In genomic region chr6:136861020-136861419, GRCm38 (mm10) we compare ENCODE assay signal across 8 mouse cellular contexts. TPM values are rescaled to one million over a fixed set of nuclear protein-coding genes. Genes with fewer than 3 reads are reported as not detected.
DNase-seq lines count a peak whose midpoint lies in the region; ATAC-seq and TF ChIP-seq lines count a peak whose summit lies in the region.

No protein-coding gene starts in this region.

- no peaks in the 10 kb centered on the region for H3K36me3 ChIP-seq in neural tube, embryonic 11.5 days (ENCODE audit: control insufficient read depth, insufficient read depth, low read length)
- no peaks in the 10 kb centered on the region for H3K36me3 ChIP-seq in forebrain, embryonic 13.5 days (ENCODE audit: poor library complexity, severe bottlenecking)
- no peaks in the 10 kb centered on the region for H3K36me3 ChIP-seq in intestine, embryonic 16.5 days (ENCODE audit: control insufficient read depth, insufficient read depth, low read length)
- H3K36me3 ChIP-seq in midbrain, embryonic 13.5 days, result no peaks in the 10 kb centered on the region

- peak in 1 of 2 experiments; percentile 17 for DNase-seq in cerebellum, adult 2 months
- DNase-seq in cerebellum, postnatal 4 days (ENCODE audit: low spot score in 2 of 2), result no peak
- DNase-seq in neural tube, embryonic 11.5 days (ENCODE audit: low spot score), result peak; percentile 28
- DNase-seq in neural tube, embryonic 10.5 days (ENCODE audit: extremely low spot score, low spot score), result no peak
- DNase-seq in ovary, adult 18-20 months (ENCODE audit: low spot score), result no peak

- H3K9me3 ChIP-seq in neural tube, embryonic 11.5 days (ENCODE audit: control insufficient read depth, low read length), result no peaks in the 10 kb centered on the region
- H3K9me3 ChIP-seq in forebrain, embryonic 13.5 days (replicated peaks), result no peaks in the 10 kb centered on the region
- H3K9me3 ChIP-seq in intestine, embryonic 16.5 days (ENCODE audit: control insufficient read depth, low read length), result no peaks in the 10 kb centered on the region
- H3K9me3 ChIP-seq in midbrain, embryonic 13.5 days, result no peaks in the 10 kb centered on the region

- ATAC-seq in neural tube, embryonic 11.5 days (ENCODE audit: insufficient read depth, low FRiP score, low TSS enrichment), result 0 out of 2 replicates have a peak, but pooled peaks have one; percentile 20
- ATAC-seq in forebrain, embryonic 13.5 days, result peak; percentile 63
- ATAC-seq in intestine, embryonic 16.5 days, result 0 out of 2 replicates have a peak, but pooled peaks have one; percentile 27
- peak; percentile 63 for ATAC-seq in midbrain, embryonic 13.5 days

- H3K4me1 ChIP-seq in cerebellum, adult 2 months (ENCODE audit: control insufficient read depth, insufficient read depth, low read length), result no peaks in the 10 kb centered on the region
- H3K4me1 ChIP-seq in neural tube, embryonic 11.5 days (ENCODE audit: control insufficient read depth, insufficient read depth, low read length), result no peaks in the 10 kb centered on the region
- no peaks in the 10 kb centered on the region for H3K4me1 ChIP-seq in forebrain, embryonic 13.5 days
- peaks cover 15% of the 10 kb centered on the region for H3K4me1 ChIP-seq in intestine, embryonic 16.5 days (ENCODE audit: control insufficient read depth, insufficient read depth, low read length)
- 0 out of 2 replicates have a peak, but pooled peaks cover 3% of the 10 kb centered on the region for H3K4me1 ChIP-seq in midbrain, embryonic 13.5 days (replicated peaks)

- H3K9ac ChIP-seq in neural tube, embryonic 11.5 days (ENCODE audit: low read length), result no peak overlapping the region
- no peak overlapping the region for H3K9ac ChIP-seq in forebrain, embryonic 13.5 days
- H3K9ac ChIP-seq in intestine, embryonic 16.5 days (ENCODE audit: low read depth, low read length), result no peak overlapping the region
- H3K9ac ChIP-seq in midbrain, embryonic 13.5 days (replicated peaks), result no peak overlapping the region

- no peak for TF ChIP-seq POLR2A in cerebellum, adult 2 months (IDR thresholded peaks at IDR 0.05; ENCODE audit: borderline replicate concordance, insufficient read depth, low read length)

- H3K4me2 ChIP-seq in neural tube, embryonic 11.5 days (ENCODE audit: low read depth), result no peak overlapping the region
- H3K4me2 ChIP-seq in forebrain, embryonic 13.5 days, result no peak overlapping the region
- no peak overlapping the region for H3K4me2 ChIP-seq in intestine, embryonic 16.5 days (ENCODE audit: low read depth, low read length)
- no peak overlapping the region for H3K4me2 ChIP-seq in midbrain, embryonic 13.5 days (replicated peaks)

- 36% methylated on average over 9 of the region's 9 CpGs for WGBS in cerebellum, adult 2 months
- WGBS in neural tube, embryonic 11.5 days, result 52% methylated on average over 9 of the region's 9 CpGs
- WGBS in forebrain, embryonic 13.5 days, result 50% methylated on average over 9 of the region's 9 CpGs
- WGBS in intestine, embryonic 16.5 days, result 47% methylated on average over 9 of the region's 9 CpGs
- WGBS in midbrain, embryonic 13.5 days, result 50% methylated on average over 9 of the region's 9 CpGs

- H3K27me3 ChIP-seq in cerebellum, adult 2 months (ENCODE audit: control insufficient read depth, insufficient read depth, low read length), result no peaks in the 10 kb centered on the region
- H3K27me3 ChIP-seq in neural tube, embryonic 11.5 days (ENCODE audit: control insufficient read depth, insufficient read depth, low read length), result no peaks in the 10 kb centered on the region
- H3K27me3 ChIP-seq in forebrain, embryonic 13.5 days, result no peaks in the 10 kb centered on the region
- H3K27me3 ChIP-seq in intestine, embryonic 16.5 days (replicated peaks; ENCODE audit: control insufficient read depth, insufficient read depth, low read length), result no peaks in the 10 kb centered on the region
- H3K27me3 ChIP-seq in midbrain, embryonic 13.5 days, result no peaks in the 10 kb centered on the region

- no peak overlapping the region for H3K4me3 ChIP-seq in cerebellum, adult 2 months (replicated peaks; ENCODE audit: insufficient read depth, low read depth, low read length)
- H3K4me3 ChIP-seq in neural tube, embryonic 11.5 days (ENCODE audit: low read depth, low read length), result no peak overlapping the region
- no peak overlapping the region for H3K4me3 ChIP-seq in forebrain, embryonic 13.5 days
- H3K4me3 ChIP-seq in intestine, embryonic 16.5 days (ENCODE audit: low read length), result no peak overlapping the region
- no peak overlapping the region for H3K4me3 ChIP-seq in midbrain, embryonic 13.5 days (replicated peaks)

- peak; percentile 19; the same call in 1 of the 2 replicates for TF ChIP-seq CTCF in cerebellum, adult 2 months (IDR thresholded peaks at IDR 0.05; ENCODE audit: borderline replicate concordance, insufficient read depth, low read depth, low read length)

- no peak overlapping the region for H3K27ac ChIP-seq in cerebellum, adult 2 months (ENCODE audit: insufficient read depth, low read length)
- H3K27ac ChIP-seq in neural tube, embryonic 11.5 days (ENCODE audit: low read depth, low read length), result no peak overlapping the region
- H3K27ac ChIP-seq in forebrain, embryonic 13.5 days, result no peak overlapping the region
- no peak overlapping the region for H3K27ac ChIP-seq in intestine, embryonic 16.5 days (ENCODE audit: low read length)
- H3K27ac ChIP-seq in midbrain, embryonic 13.5 days, result no peak overlapping the region

RNA-seq across cellular contexts. Expression of gene Art4, which starts 3.5 kb away (rescaled TPM):
- polyA plus RNA-seq in cerebellum, adult 2 months (2012; rRNA removed), result 0.16 and 0.29 TPM in 2 replicates
- polyA plus RNA-seq in neural tube, embryonic 11.5 days (2014; fragmentation: Nextera tagmentation; extraction: Ambion mirVana), result 1.0 and 1.6 TPM in 2 replicates
- polyA plus RNA-seq in forebrain, embryonic 13.5 days (2015; fragmentation: Nextera tagmentation; extraction: Ambion mirVana), result 0.08 TPM in 1 of 2 replicates, not detected in the other
- 2.8 and 3.1 TPM in 2 replicates for polyA plus RNA-seq in intestine, embryonic 16.5 days (2015; fragmentation: Nextera tagmentation; extraction: Ambion mirVana)
- 0.08 and 0.16 TPM in 2 replicates for polyA plus RNA-seq in midbrain, embryonic 13.5 days (2015; fragmentation: Nextera tagmentation; extraction: Ambion mirVana)

RNA-seq across cellular contexts. Expression of gene Mgp, which starts 14.6 kb away (rescaled TPM):
- 93.7 and 131 TPM in 2 replicates for polyA plus RNA-seq in cerebellum, adult 2 months (2012; rRNA removed)
- polyA plus RNA-seq in neural tube, embryonic 11.5 days (2014; fragmentation: Nextera tagmentation; extraction: Ambion mirVana), result 8.3 and 10.3 TPM in 2 replicates
- polyA plus RNA-seq in forebrain, embryonic 13.5 days (2015; fragmentation: Nextera tagmentation; extraction: Ambion mirVana), result 3.0 and 3.3 TPM in 2 replicates
- polyA plus RNA-seq in intestine, embryonic 16.5 days (2015; fragmentation: Nextera tagmentation; extraction: Ambion mirVana), result 93.4 and 97.1 TPM in 2 replicates
- polyA plus RNA-seq in midbrain, embryonic 13.5 days (2015; fragmentation: Nextera tagmentation; extraction: Ambion mirVana), result 2.7 TPM in 2 replicates

RNA-seq across cellular contexts. Expression of gene Smco3, which starts 25.8 kb away (rescaled TPM):
- 7.8 and 8.8 TPM in 2 replicates for polyA plus RNA-seq in cerebellum, adult 2 months (2012; rRNA removed)
- 0.50 and 1.0 TPM in 2 replicates for polyA plus RNA-seq in neural tube, embryonic 11.5 days (2014; fragmentation: Nextera tagmentation; extraction: Ambion mirVana)
- polyA plus RNA-seq in forebrain, embryonic 13.5 days (2015; fragmentation: Nextera tagmentation; extraction: Ambion mirVana), result not detected in 2 replicates
- 2.4 and 2.6 TPM in 2 replicates for polyA plus RNA-seq in intestine, embryonic 16.5 days (2015; fragmentation: Nextera tagmentation; extraction: Ambion mirVana)
- polyA plus RNA-seq in midbrain, embryonic 13.5 days (2015; fragmentation: Nextera tagmentation; extraction: Ambion mirVana), result 0.35 and 0.40 TPM in 2 replicates

RNA-seq across cellular contexts. Expression of gene Wbp11, which starts 33.0 kb away (rescaled TPM):
- polyA plus RNA-seq in cerebellum, adult 2 months (2012; rRNA removed), result 57.0 and 68.4 TPM in 2 replicates
- 150 and 154 TPM in 2 replicates for polyA plus RNA-seq in neural tube, embryonic 11.5 days (2014; fragmentation: Nextera tagmentation; extraction: Ambion mirVana)
- 94.5 and 98.8 TPM in 2 replicates for polyA plus RNA-seq in forebrain, embryonic 13.5 days (2015; fragmentation: Nextera tagmentation; extraction: Ambion mirVana)
- polyA plus RNA-seq in intestine, embryonic 16.5 days (2015; fragmentation: Nextera tagmentation; extraction: Ambion mirVana), result 82.1 and 82.3 TPM in 2 replicates
- polyA plus RNA-seq in midbrain, embryonic 13.5 days (2015; fragmentation: Nextera tagmentation; extraction: Ambion mirVana), result 89.8 and 92.5 TPM in 2 replicates

RNA-seq across cellular contexts. Expression of gene BC049715, which starts 33.6 kb away (rescaled TPM):
- 0.38 and 0.74 TPM in 2 replicates for polyA plus RNA-seq in cerebellum, adult 2 months (2012; rRNA removed)
- 0.94 and 1.3 TPM in 2 replicates for polyA plus RNA-seq in neural tube, embryonic 11.5 days (2014; fragmentation: Nextera tagmentation; extraction: Ambion mirVana)
- 0.85 and 1.9 TPM in 2 replicates for polyA plus RNA-seq in forebrain, embryonic 13.5 days (2015; fragmentation: Nextera tagmentation; extraction: Ambion mirVana)
- 0.65 and 0.93 TPM in 2 replicates for polyA plus RNA-seq in intestine, embryonic 16.5 days (2015; fragmentation: Nextera tagmentation; extraction: Ambion mirVana)
- 1.4 and 1.7 TPM in 2 replicates for polyA plus RNA-seq in midbrain, embryonic 13.5 days (2015; fragmentation: Nextera tagmentation; extraction: Ambion mirVana)
